Mouse (Mus musculus): ENCODE measurements at regions not wholly inside any gene's neighbourhood (a gene's known extent, or its start where the extent isn't known, plus 50 kb on each side); places are given as distances from the start of the nearest gene placed in this dataset.

GRCm38 (mm10) chr9:63896073-63896807 is 125.6 kb downstream of the Smad6 start:
- DNase-seq (ENCODE audit: low spot score in 2 of 2) = peak; percentile 80 to 85

DNA sequence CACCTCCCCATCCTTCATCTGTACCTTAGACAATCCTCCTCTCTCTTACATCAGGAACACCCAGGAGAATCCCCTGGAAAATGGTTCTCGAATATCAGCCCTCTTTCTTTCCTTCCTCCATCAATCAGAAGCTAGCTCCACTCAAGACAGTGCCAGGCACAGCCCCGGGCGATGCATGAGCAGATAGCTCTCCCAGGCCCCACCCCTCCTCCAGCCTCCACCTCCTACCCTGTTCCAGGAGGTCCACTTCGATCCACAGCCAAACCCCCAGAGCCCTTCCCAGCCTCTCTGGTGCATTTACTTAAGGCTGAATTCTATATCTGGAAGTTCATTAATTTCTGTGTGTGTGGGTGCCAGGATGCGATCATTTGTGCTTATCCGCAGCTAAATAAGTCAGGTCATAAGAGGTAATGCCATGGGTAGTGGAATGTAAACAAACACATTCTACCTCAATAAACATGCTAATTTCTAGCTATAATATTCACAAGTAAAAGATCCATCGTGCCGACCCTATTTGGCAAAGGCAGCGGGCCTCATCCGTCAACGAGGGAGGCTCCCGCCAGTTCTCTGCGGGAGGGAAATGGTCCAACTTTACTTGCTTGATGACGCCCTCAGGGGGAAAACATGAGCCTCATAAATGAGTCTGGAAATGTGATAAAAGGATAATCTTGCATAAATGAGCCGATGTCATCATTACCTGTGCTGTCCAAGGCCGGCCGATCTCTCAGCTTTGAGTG is 129.5 kb downstream of the Smad6 start:
- no peak for DNase-seq (ENCODE audit: low spot score in 2 of 2)

DNA sequence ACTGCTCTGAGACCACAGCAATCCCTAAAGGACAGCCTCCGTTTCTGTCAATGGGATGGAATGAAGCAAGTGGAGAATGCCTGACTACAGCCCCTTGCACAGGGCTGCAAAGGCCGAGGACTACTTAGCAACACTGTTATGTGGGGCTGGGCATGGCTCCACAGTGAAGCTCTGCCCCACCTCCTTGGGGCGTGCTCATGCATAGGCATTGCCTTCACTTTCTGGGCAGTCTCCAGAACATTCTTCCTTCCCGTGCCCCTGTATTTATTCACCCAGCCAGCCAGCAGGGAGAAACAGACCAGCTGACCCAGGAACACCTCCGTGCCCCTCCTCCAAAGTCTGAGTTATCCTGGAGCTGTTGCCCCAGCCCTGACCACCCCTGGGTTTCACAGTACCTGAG is 131.1 kb downstream of the Smad6 start:
- DNase-seq (ENCODE audit: low spot score in 2 of 2) = no peak

DNA sequence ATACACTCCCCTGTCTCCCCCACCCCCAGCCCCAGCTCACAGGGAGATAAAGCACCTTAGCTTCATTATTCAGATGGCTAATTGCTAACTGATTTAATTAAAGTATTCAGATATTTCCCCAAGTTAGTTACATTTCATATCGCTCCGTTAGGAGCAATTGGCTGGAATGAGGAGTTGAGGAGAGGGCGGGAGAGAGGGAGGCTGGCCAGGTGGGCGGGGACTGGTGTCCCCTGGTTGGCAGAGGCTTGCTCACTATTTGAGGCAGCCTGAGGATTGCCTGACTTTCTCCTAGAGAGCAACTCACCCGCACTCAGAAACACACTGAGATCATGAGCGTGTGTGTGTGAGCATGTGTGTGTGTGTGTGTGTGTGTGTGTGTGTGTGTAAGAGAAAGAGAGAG is 131.8 kb upstream of the Smad3 start:
- no peak for DNase-seq (ENCODE audit: low spot score in 2 of 2)

DNA sequence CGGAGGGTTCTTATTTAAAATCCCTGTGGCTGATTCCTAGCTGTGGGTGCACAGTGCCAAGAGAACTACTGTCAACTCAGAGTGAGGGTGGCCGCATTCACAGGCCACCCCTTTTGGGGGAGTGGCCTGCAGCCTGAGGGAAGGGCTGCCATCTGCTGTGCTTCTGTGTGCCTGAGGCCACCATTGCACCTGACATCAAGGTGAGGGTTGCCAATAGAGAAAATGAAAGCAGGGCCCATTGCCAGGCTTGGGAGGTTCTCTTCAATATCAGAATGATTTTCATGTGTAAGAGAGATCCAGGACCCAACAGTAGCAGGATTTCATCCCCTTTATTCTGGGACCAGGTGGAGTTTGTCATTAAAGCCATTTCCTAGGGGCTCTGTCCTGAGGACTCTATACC is 127.2 kb upstream of the Smad3 start:
- DNase-seq (ENCODE audit: low spot score in 2 of 2) = no peak

GRCm38 (mm10) chr9:63883738-63884520 is 126.1 kb upstream of the Smad3 start:
- DNase-seq (ENCODE audit: low spot score in 2 of 2) = no peak

- no peak for DNase-seq (ENCODE audit: low spot score in 2 of 2)
Measured at GRCm38 (mm10) chr9:63881692-63882091, 123.9 kb upstream of the Smad3 start.

GRCm38 (mm10) chr9:63881261-63881563 is 123.4 kb upstream of the Smad3 start:
- no peak for DNase-seq (ENCODE audit: low spot score in 2 of 2)

DNA sequence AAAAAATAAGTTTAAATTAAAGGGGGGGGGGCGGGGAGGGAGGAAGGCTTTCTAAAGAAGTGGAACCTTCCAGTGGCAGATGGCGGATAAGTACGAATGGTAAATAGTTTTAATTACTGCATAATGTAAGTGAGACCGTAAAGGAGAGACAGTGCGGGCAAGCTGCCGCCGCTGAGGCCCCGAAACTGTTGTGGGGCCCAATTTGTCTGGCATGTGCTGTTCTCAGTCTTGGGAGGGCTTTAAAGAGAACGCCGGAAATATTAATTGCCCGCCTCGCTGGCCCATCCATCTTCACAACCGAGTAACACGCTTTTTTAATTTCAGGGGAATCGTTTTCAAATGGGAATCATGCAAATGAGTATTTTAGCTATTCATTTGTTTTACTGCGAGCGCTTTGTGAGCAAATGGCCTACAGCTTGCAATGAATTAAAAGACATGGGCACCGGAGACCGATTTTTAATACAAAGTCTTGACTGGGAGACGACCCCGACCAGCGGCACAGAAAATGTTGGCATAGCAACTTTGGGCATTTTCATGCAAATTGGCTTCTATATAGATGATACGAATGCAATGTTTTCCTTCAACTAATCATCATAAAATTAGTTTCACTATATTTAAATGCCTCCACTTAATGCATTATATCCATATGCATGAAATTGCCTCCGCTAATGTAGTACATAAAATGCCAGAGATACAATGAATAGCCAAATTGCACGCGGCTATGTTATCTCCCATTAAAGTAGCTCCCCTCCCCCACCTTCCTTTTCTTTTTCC is 122.9 kb upstream of the Smad3 start:
- DNase-seq (ENCODE audit: low spot score in 2 of 2) = no peak

- no peak for DNase-seq (ENCODE audit: low spot score in 2 of 2)
Measured at GRCm38 (mm10) chr9:63879710-63880428, 122.1 kb upstream of the Smad3 start.

- DNase-seq (ENCODE audit: low spot score in 2 of 2) = peak; percentile 57 to 62
Measured at GRCm38 (mm10) chr9:63877864-63878263, 120.1 kb upstream of the Smad3 start.

- DNase-seq (ENCODE audit: low spot score in 2 of 2) = no peak
Measured at GRCm38 (mm10) chr9:63876886-63877285, 119.1 kb upstream of the Smad3 start.

- DNase-seq (ENCODE audit: low spot score in 2 of 2) = no peak
Measured at GRCm38 (mm10) chr9:63876023-63876422, 118.2 kb upstream of the Smad3 start.

- DNase-seq (ENCODE audit: low spot score in 2 of 2) = no peak
Measured at GRCm38 (mm10) chr9:63875193-63875592, 117.4 kb upstream of the Smad3 start.

GRCm38 (mm10) chr9:63864350-63864749 is 106.6 kb upstream of the Smad3 start:
- no peak for DNase-seq (ENCODE audit: low spot score in 2 of 2)

GRCm38 (mm10) chr9:63863328-63863727 is 105.5 kb upstream of the Smad3 start:
- no peak for DNase-seq (ENCODE audit: low spot score in 2 of 2)

DNA sequence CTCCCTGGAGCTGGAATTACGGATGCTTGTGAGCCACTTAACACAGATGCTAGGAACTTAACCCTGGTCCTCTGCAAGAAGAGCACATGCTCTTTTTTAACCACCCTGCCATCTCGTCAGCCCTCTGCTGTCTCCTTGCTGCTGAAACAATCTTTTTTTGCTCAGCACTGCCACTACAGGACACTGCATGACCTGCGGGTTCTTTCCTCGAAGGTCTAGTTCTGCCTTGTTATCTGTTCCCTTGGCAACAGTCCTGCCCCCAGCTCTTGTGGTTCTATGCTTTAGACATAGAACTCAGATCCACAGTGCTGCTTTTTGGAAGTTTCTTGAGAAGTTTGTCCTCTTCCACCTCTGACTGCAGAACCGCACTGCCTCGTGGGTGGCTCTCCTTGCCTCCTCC is 104.6 kb upstream of the Smad3 start:
- DNase-seq (ENCODE audit: low spot score in 2 of 2) = no peak

- DNase-seq (ENCODE audit: low spot score in 2 of 2) = no peak
Measured at GRCm38 (mm10) chr9:63861418-63861817, 103.6 kb upstream of the Smad3 start.

DNA sequence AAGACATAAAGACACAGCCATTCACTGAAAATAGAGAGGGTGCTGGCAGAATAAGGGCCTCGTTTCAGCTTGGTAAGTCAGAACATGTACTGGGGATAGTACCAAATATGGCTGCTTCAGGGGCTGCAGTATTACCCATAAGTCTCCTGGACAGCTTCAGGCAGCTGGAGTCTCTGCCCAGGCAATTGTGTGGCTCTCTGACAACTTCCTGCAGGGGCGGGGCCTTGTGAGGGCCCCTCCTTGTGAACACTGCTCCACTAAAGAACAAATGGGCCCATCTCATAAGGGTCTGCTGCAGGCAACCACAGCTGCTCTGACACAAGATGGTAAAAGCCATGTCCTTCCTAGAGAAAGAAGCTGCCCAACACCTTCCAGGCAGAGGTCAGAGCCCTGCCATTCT is 102.4 kb upstream of the Smad3 start:
- no peak for DNase-seq (ENCODE audit: low spot score in 2 of 2)

DNA sequence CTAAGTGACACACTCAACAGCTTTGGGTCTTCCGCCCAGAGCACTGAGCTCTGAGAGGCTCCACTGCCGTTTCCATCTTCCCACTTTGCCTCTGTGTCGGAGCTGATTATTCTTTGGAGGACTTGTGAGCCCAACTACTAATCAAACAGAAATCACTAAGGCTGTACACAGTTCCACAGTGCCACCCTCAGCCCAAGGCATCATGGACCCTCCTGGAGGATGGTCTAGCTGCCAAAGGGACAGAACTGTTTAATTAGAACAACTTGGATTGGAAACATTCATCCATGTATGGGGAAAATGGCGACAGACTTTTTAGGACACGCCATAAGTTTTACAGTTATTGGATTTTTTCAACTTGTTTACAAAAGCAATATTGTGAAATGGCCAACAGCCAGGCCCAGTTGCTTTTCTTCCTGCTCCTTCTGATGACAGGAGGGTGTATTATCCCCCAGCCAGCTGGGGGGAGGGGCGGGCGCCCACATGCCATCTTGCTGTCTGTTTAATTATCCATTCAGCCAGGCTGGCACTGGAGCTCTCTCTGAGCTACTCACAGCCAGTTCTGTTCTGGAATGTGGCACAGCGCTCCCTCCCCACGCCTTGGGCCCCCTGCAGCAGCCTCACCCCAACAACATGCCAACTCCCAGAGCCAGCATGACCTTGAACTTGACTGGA is 98.4 kb upstream of the Smad3 start:
- DNase-seq (ENCODE audit: low spot score in 2 of 2) = peak in 1 of 2 experiments; percentile 7

- DNase-seq (ENCODE audit: low spot score in 2 of 2) = no peak
Measured at GRCm38 (mm10) chr9:63851809-63852208, 94.0 kb upstream of the Smad3 start.

All from heart, adult 9 months (tissue).